Mouse (Mus musculus) kidney, adult 2 months (tissue): ENCODE results near the gene Higd1b.

Source experiments
- CTCF ChIP-seq: fragments of 200-500 bp; conservative IDR thresholded peaks from 2 replicates; pipeline ENCODE4 v1.5.1; 2011; ENCODE audit warnings: low read depth, mild to moderate bottlenecking, control low read depth, low read length, moderate library complexity, mixed read lengths; ENCODE audit not compliant: insufficient read depth, insufficient read length
- POLR2A ChIP-seq: fragments of 200-500 bp; IDR thresholded peaks from one replicate; pipeline ENCODE4 v1.6.1; 2011; ENCODE audit warnings: low read depth, low read length, control low read depth

GRCm38 (mm10) chr11:102819021-102819782, 16.4 kb upstream of the Higd1b start, which contains the start of gene Gjc1:
- TF ChIP-seq CTCF (no peak), POLR2A (no peak)
